Mouse (Mus musculus) heart, embryonic 14.5 days (tissue): ENCODE results near the gene Soga1. TPM values are rescaled to one million over a fixed set of nuclear protein-coding genes. Genes with fewer than 3 reads are reported as not detected.

ENCODE experiments used
- ATAC-seq: fragments of 200-750 bp; cut with Nextera tagmentation; 2 replicates; pipeline ENCODE4 v1.8.0; 2017; ENCODE audit warnings: low read depth, moderate TSS enrichment; ENCODE audit not compliant: insufficient number of reproducible peaks, insufficient read depth, low FRiP score
- H3K27ac ChIP-seq, 2 experiments: fragments of 200-500 bp in 1 of 2; fragments of 300-500 bp in 1 of 2; sonication (generic) in 1 of 2; replicated peaks in 1 of 2; 2 replicates each; pipeline ENCODE4 v1.5.1; 2012 to 2014; ENCODE audit warnings: low read depth in 2 of 2, low read length in 2 of 2, control low read depth in 1 of 2, mild to moderate bottlenecking in 1 of 2, mixed read lengths in 1 of 2; ENCODE audit not compliant: control insufficient read depth in 1 of 2, insufficient read depth in 1 of 2
- H3K27me3 ChIP-seq: fragments of 300-500 bp; sonication (generic); 2 replicates; pipeline ENCODE4 v1.6.1; 2014; ENCODE audit warnings: mild to moderate bottlenecking, low read length, control low read depth; ENCODE audit not compliant: control insufficient read depth, insufficient read depth
- H3K36me3 ChIP-seq: fragments of 300-500 bp; sonication (generic); 2 replicates; pipeline ENCODE4 v1.6.1; 2014; ENCODE audit warnings: mild to moderate bottlenecking, control low read depth, low read length, mixed read lengths; ENCODE audit not compliant: control insufficient read depth, insufficient read depth
- H3K4me1 ChIP-seq, 2 experiments: fragments of 200-500 bp in 1 of 2; fragments of 300-500 bp in 1 of 2; sonication (generic) in 1 of 2; 2 replicates each; pipeline ENCODE4 v1.6.1; 2012 to 2014; ENCODE audit warnings: low read length in 2 of 2, control low read depth in 1 of 2, mixed read lengths in 1 of 2; ENCODE audit not compliant: control insufficient read depth in 2 of 2, insufficient read depth in 2 of 2
- H3K4me2 ChIP-seq: fragments of 300-500 bp; sonication (generic); 2 replicates; pipeline ENCODE4 v1.6.1; 2014; ENCODE audit warnings: mild to moderate bottlenecking, low read length
- H3K4me3 ChIP-seq, 2 experiments: fragments of 200-500 bp in 1 of 2; fragments of 300-500 bp in 1 of 2; sonication (generic) in 1 of 2; 2 replicates each; pipeline ENCODE4 v1.5.1; 2012 to 2014; ENCODE audit warnings: low read length in 2 of 2, mild to moderate bottlenecking in 2 of 2, control low read depth in 1 of 2, low read depth in 1 of 2, moderate library complexity in 1 of 2; ENCODE audit not compliant: control insufficient read depth in 1 of 2, insufficient read depth in 1 of 2
- H3K9ac ChIP-seq: fragments of 300-500 bp; sonication (generic); 2 replicates; pipeline ENCODE4 v1.6.1; 2014; ENCODE audit warnings: mild to moderate bottlenecking, low read length
- H3K9me3 ChIP-seq: fragments of 300-500 bp; sonication (generic); 2 replicates; pipeline ENCODE4 v1.6.1; 2016; ENCODE audit warnings: low read length, control low read depth; ENCODE audit not compliant: control insufficient read depth
- WGBS: fragments of 180-500 bp; shearing (Covaris S2); extraction: QIAGEN DNeasy Blood & Tissue Kit; methylation state at CpG from one replicate; pipeline ENCODE4 v1.1.7; 2014; 5-methylcytosine and 5-hydroxymethylcytosine counted together
- polyA plus RNA-seq: library from polyadenylated mRNA; unstranded; fragments of >200 nt; fragmentation: Nextera tagmentation; extraction: Ambion mirVana; gene quantifications from 2 replicates; pipeline ENCODE4 v1.2.1, GENCODE M21; 2014

Gene Soga1
- 4.1 and 5.0 TPM in 2 replicates for polyA plus RNA-seq

DNA sequence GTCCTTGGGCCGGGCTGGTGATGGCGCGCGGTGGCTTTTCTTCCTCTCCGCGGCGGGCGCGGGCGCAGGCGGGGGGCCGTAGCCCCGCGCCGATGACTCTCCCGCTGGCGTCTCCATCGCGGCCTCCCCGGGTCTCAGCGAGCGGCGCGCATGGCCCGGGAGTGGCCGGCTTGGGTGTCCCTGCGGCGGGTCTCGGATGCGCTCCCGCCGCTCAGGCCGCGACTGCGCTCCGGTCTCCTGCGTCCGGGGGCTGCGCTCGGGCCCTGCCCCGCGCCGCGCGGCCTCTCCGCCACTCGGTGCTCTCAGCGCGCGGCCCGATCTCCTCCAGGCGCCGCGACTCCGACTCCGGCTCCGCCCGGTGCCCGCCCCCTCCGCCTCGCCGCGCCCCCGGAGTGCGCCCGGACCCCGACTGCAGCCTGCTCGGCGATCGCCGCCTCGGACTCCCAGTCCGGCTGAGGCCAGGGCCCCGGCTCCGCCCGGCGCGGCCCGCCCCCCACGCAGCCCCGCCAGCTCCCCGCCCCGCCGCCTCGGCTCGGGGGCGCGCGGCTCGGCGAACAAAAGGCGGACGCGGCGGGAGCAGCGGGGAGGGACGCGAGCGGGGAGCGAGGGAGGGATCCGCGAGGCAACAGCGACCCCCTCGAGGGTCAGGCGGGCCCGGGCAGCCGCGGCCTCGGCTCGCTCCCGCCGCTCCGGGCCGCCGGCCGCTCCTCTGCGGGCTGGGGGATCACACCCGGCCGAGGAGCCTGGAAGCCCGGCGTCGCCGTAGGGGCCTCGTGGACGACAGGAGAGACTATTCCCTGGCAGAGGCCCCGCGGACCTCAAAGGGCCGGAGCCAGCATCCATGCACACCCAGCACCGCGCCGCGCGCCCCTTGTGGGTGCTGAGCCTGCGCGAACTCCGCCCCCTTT, at the start of gene Soga1:
Gene Soga1 (minus strand): TSS at position 462 of the 908 bp plus-strand sequence.
- ATAC-seq: peak; percentile 84
- WGBS: under 1% methylated on average over 87 of the region's 136 CpGs
- Histone ChIP-seq H3K9ac (peak within 1 kb of the TSS; percentile 97), H3K27ac (peak within 1 kb of the TSS; percentile 82 to 94), H3K9me3 (no peaks in the 10 kb centered on the region), H3K4me2 (peak within 1 kb of the TSS; percentile 91), H3K4me1 (peaks cover 37 to 45% of the 10 kb centered on the region in 2 experiments), H3K4me3 (peak within 1 kb of the TSS; percentile 78 to 95), H3K36me3 (peaks cover 11% of the 10 kb centered on the region; the same call in 1 of the 2 replicates), H3K27me3 (no peaks in the 10 kb centered on the region)

DNA sequence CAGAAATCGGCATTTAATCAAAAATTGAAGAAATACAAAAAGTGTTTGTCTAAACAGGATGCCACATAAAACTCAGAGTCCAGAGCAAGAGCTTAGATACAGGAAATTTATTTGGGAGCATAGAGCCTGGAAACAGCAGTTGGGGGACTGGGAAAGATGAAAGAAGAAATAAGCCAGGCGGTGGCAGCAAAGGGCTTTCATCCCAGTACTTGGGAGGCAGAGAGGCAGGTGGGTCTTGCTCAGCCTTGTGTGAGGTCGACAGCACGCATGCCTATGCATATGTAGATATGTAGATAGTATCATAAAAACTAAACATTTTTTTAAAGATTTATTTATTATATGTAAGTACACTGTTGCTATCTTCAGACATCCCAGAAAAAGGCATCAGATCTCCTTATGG, 49.0 kb upstream of the Soga1 start:
- Histone ChIP-seq H3K27me3 (no peaks in the 10 kb centered on the region), H3K9ac (no peak overlapping the region), H3K4me3 (no peak overlapping the region), H3K36me3 (peaks cover 7% of the 10 kb centered on the region; the same call in 1 of the 2 replicates), H3K4me2 (no peak overlapping the region), H3K27ac (no peak overlapping the region), H3K4me1 (peaks cover 0 to 4% of the 10 kb centered on the region in 2 experiments; a peak in 1 of 4 replicates), H3K9me3 (no peaks in the 10 kb centered on the region)
- no peak for ATAC-seq
- WGBS: 49% methylated on average over 4 of the region's 4 CpGs

GRCm38 (mm10) chr2:157127370-157127769, 48.3 kb upstream of the Soga1 start:
- Histone ChIP-seq H3K27ac (no peak overlapping the region), H3K9ac (no peak overlapping the region), H3K4me1 (peaks cover 0 to 4% of the 10 kb centered on the region in 2 experiments; a peak in 1 of 4 replicates), H3K4me2 (no peak overlapping the region), H3K9me3 (no peaks in the 10 kb centered on the region), H3K4me3 (no peak overlapping the region), H3K27me3 (no peaks in the 10 kb centered on the region), H3K36me3 (peaks cover 12% of the 10 kb centered on the region; the same call in 1 of the 2 replicates)
- WGBS: 81% methylated on average over 3 of the region's 3 CpGs
- ATAC-seq: no peak

DNA sequence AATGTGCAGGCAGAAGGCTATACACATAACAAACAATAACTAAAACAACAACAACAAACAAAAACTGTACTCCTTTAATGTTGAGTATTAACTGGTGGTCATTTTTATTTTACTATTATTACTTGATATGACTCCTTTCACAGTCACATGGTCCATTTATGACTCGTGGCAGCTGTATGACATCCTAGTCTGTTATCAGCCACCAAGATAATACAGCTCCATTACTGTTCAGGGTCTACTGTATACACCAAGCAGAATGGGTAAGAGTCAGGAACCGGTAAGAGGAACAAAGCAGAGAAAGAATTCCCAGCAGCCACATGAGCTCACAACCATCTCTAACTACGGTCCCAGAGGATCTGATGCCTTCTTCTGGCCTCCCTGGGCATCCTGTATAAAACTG, 46.2 kb upstream of the Soga1 start:
- Histone ChIP-seq H3K27me3 (no peaks in the 10 kb centered on the region), H3K27ac (no peak overlapping the region), H3K36me3 (peaks cover 33% of the 10 kb centered on the region), H3K4me1 (peaks cover 0 to 4% of the 10 kb centered on the region in 2 experiments; a peak in 1 of 4 replicates), H3K4me2 (no peak overlapping the region), H3K9me3 (no peaks in the 10 kb centered on the region), H3K9ac (no peak overlapping the region), H3K4me3 (no peak overlapping the region)
- no peak for ATAC-seq
- 62% methylated on average over 3 of the region's 3 CpGs for WGBS

GRCm38 (mm10) chr2:157121766-157122165, 42.7 kb upstream of the Soga1 start:
- no peak overlapping the region for H3K27ac ChIP-seq
- H3K9ac ChIP-seq: no peak overlapping the region
- peaks cover 51% of the 10 kb centered on the region for H3K36me3 ChIP-seq
- peaks cover 0 to 4% of the 10 kb centered on the region in 2 experiments; a peak in 1 of 4 replicates for H3K4me1 ChIP-seq
- H3K9me3 ChIP-seq: no peaks in the 10 kb centered on the region
- H3K27me3 ChIP-seq: no peaks in the 10 kb centered on the region
- no peak for ATAC-seq
- no peak overlapping the region for H3K4me2 ChIP-seq
- no peak overlapping the region for H3K4me3 ChIP-seq
- 88% methylated on average over 8 of the region's 8 CpGs for WGBS

DNA sequence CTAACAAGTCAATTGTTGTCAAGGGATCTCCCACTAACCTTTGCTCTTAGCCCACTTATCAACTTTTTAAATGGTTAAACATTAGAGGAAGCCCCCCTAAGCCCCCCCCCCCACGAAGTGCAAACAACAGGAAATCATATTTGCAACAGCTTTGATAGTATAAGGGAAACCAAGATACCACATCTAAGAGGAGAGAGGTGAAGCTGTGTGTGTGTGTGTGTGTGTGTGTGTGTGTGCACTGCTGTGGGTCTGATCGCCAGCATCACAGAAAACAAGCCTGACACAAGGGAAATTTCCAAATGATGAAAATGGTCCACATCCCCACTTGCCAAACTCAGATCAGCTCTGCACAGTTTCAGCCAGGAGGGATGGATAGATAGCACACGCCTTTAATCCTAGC, 40.0 kb upstream of the Soga1 start:
- Histone ChIP-seq H3K4me1 (no peaks in the 10 kb centered on the region), H3K27ac (no peak overlapping the region), H3K4me3 (no peak overlapping the region), H3K9ac (no peak overlapping the region), H3K36me3 (peaks cover 51% of the 10 kb centered on the region), H3K27me3 (no peaks in the 10 kb centered on the region), H3K4me2 (no peak overlapping the region), H3K9me3 (no peaks in the 10 kb centered on the region)
- no peak for ATAC-seq
- WGBS: 60% methylated on average over 3 of the region's 3 CpGs

DNA sequence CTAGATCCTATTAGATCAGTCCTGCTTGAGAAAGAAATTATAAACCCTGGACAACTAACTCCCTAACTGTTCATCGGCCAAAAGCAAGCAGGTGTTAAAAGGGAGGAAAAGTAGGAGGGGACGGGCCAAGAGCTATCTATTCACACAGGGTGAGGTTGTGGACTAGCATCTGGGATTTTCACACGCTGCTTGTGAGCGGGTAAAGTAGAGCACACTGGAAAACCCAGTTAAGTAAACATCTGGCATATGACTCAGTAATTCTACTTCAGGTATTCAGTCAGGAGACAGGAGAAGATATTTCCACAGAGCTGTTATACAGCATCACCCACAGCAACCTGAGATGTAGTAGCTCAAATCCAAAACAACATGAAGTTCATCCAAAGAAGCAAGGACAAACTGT, 39.5 kb upstream of the Soga1 start:
- H3K27me3 ChIP-seq: no peaks in the 10 kb centered on the region
- H3K9me3 ChIP-seq: no peaks in the 10 kb centered on the region
- no peak overlapping the region for H3K27ac ChIP-seq
- no peak overlapping the region for H3K9ac ChIP-seq
- H3K4me1 ChIP-seq: no peaks in the 10 kb centered on the region
- WGBS: 73% methylated on average over 4 of the region's 4 CpGs
- no peak overlapping the region for H3K4me3 ChIP-seq
- H3K4me2 ChIP-seq: no peak overlapping the region
- peaks cover 56% of the 10 kb centered on the region for H3K36me3 ChIP-seq
- no peak for ATAC-seq
